21 mouse cellular contexts compared by ENCODE assay signal in genomic region chr13:98349491-98349890, GRCm38 (mm10). TPM values are rescaled to one million over a fixed set of nuclear protein-coding genes. Genes with fewer than 3 reads are reported as not detected.
"Had no signal": no experiment of that assay in that cellular context is flagged by ENCODE, and none has a peak within 500 bp of the region (broad histone marks: within the 10 kb centered on the region; RNA-seq: fewer than 3 reads in every experiment).

No protein-coding gene starts in this region.

- H3K36me3 ChIP-seq: neural tube, embryonic 13.5 days; neural tube, embryonic 15.5 days; stomach, embryonic 15.5 days had no signal

- H3K4me3 ChIP-seq: neural tube, embryonic 13.5 days; neural tube, embryonic 15.5 days; stomach, embryonic 15.5 days had no signal

- DNase-seq: retina, postnatal 1 day; right cerebral cortex, adult 18-20 months; right cerebral cortex, postnatal 14 days; right cerebral cortex, postnatal 25 days; spleen, adult 18-20 months; thymus, adult 18-20 months; thymus, adult 2 months; thymus, postnatal 14 days; thymus, postnatal 25 days; thymus, postnatal 36 days; thymus, postnatal 4 days had no signal

- H3K9me3 ChIP-seq: neural tube, embryonic 13.5 days; neural tube, embryonic 15.5 days; stomach, embryonic 15.5 days had no signal

- H3K9ac ChIP-seq: neural tube, embryonic 13.5 days; neural tube, embryonic 15.5 days; stomach, embryonic 15.5 days had no signal

- H3K4me2 ChIP-seq: neural tube, embryonic 13.5 days; neural tube, embryonic 15.5 days; stomach, embryonic 15.5 days had no signal

- H3K27ac ChIP-seq: neural tube, embryonic 13.5 days; neural tube, embryonic 15.5 days; stomach, embryonic 15.5 days; stomach, postnatal 0 days had no signal

RNA-seq across cellular contexts. Expression of gene Foxd1, which starts 4.6 kb away (rescaled TPM):
- total RNA-seq: neutrophil, adult 5-6 weeks had no signal
- polyA plus RNA-seq: small intestine, adult 2 months; spleen, adult 2 months; stomach, embryonic 14.5 days; stomach, embryonic 15.5 days; stomach, postnatal 0 days; testis, adult 2 months; urinary bladder, adult 2 months had no signal
